Mouse (Mus musculus) mature B cell (primary cell): Measurements from ENCODE around the gene Inmt.
"Not testable (repeated sequence)": the region's sequence is repeated elsewhere in the genome, so short reads cannot be mapped to it uniquely, and the experiment has no call there.

ENCODE experiments used
- in situ Hi-C: fragments of 300-500 bp; cut with MboI; formaldehyde crosslinking; loops from 2 replicates; pipeline ENCODE4 v1.14.3; 2019

Gene Inmt

GRCm38 (mm10) chr6:55174741-55175181 is at the start of gene Inmt:
Gene Inmt (minus strand): TSS chr6:55175043.
- in situ Hi-C loops, result loop anchor here (25.0 kb wide), 2 partner anchors 262 to 487 kb away; partner anchors contain the start of gene Mturn

- in situ Hi-C loops, result no loop called here
Measured at GRCm38 (mm10) chr6:55223986-55224385, 49.1 kb upstream of the Inmt start.

GRCm38 (mm10) chr6:55218232-55218631 is 43.4 kb upstream of the Inmt start:
- in situ Hi-C loops, result no loop called here

GRCm38 (mm10) chr6:55214541-55214940 is 39.7 kb upstream of the Inmt start:
- in situ Hi-C loops, result no loop called here

GRCm38 (mm10) chr6:55210423-55211365 is 35.9 kb upstream of the Inmt start:
- in situ Hi-C loops, result no loop called here

GRCm38 (mm10) chr6:55207786-55208185 is 32.9 kb upstream of the Inmt start:
- in situ Hi-C loops, result no loop called here

GRCm38 (mm10) chr6:55203931-55204330 is 29.1 kb upstream of the Inmt start:
- in situ Hi-C loops, result no loop called here

- in situ Hi-C loops, result no loop called here
Measured at GRCm38 (mm10) chr6:55202913-55203910, 28.4 kb upstream of the Inmt start, which contains the start of gene Mindy4. Gene Mindy4 (plus strand): TSS chr6:55203383.

- in situ Hi-C loops, result no loop called here
Measured at GRCm38 (mm10) chr6:55199047-55199446, 24.2 kb upstream of the Inmt start.

GRCm38 (mm10) chr6:55193171-55193570 is 18.3 kb upstream of the Inmt start:
- in situ Hi-C loops, result no loop called here

- in situ Hi-C loops, result no loop called here
Measured at GRCm38 (mm10) chr6:55191537-55191936, 16.7 kb upstream of the Inmt start.

- in situ Hi-C loops, result no loop called here
Measured at GRCm38 (mm10) chr6:55189406-55189805, 14.6 kb upstream of the Inmt start.

GRCm38 (mm10) chr6:55187827-55188226 is 13.0 kb upstream of the Inmt start:
- in situ Hi-C loops, result not testable (repeated sequence)

GRCm38 (mm10) chr6:55182655-55183430 is 8.0 kb upstream of the Inmt start:
- in situ Hi-C loops, result no loop called here

GRCm38 (mm10) chr6:55179560-55179959 is 4.7 kb upstream of the Inmt start:
- in situ Hi-C loops, result no loop called here

GRCm38 (mm10) chr6:55177060-55177732 is 2.4 kb upstream of the Inmt start:
- in situ Hi-C loops, result no loop called here

- in situ Hi-C loops, result no loop called here
Measured at GRCm38 (mm10) chr6:55175892-55176291, 1.0 kb upstream of the Inmt start.

- in situ Hi-C loops, result no loop called here
Measured at GRCm38 (mm10) chr6:55175456-55175855, 613 bp upstream of the Inmt start.

- in situ Hi-C loops, result loop anchor here (25.0 kb wide), 2 partner anchors 262 to 487 kb away; partner anchors contain the start of gene Mturn
Measured at GRCm38 (mm10) chr6:55173941-55174349, 898 bp downstream of the Inmt start.

- in situ Hi-C loops, result loop anchor here (25.0 kb wide), 2 partner anchors 261 to 486 kb away; partner anchors contain the start of gene Mturn
Measured at GRCm38 (mm10) chr6:55173171-55173570, 1.7 kb downstream of the Inmt start.
